Mouse (Mus musculus) myocyte (in vitro differentiated cells): Measurements from ENCODE around the gene Gnas.

Source experiments
- MAX ChIP-seq: IDR thresholded peaks from one replicate; pipeline ENCODE4 v1.6.1; 2011; ENCODE audit warnings: low read depth, mild to moderate bottlenecking, control low read depth
- POLR2A ChIP-seq: IDR thresholded peaks from one replicate; pipeline ENCODE4 v1.6.1; 2011; ENCODE audit warnings: low read depth, mild to moderate bottlenecking, control low read depth, moderate library complexity; ENCODE audit not compliant: insufficient read length
- POLR2AphosphoS2 ChIP-seq: IDR thresholded peaks from one replicate; pipeline ENCODE4 v1.6.1; 2011; ENCODE audit warnings: low read depth, control low read depth; ENCODE audit not compliant: insufficient read length
- TCF12 ChIP-seq: IDR thresholded peaks from one replicate; pipeline ENCODE4 v1.6.1; 2011; ENCODE audit warnings: mild to moderate bottlenecking, control low read depth; ENCODE audit not compliant: poor library complexity, insufficient read depth, severe bottlenecking
- TCF3 ChIP-seq: IDR thresholded peaks from one replicate; pipeline ENCODE4 v1.6.1; 2011; ENCODE audit warnings: low read depth, control low read depth; ENCODE audit not compliant: insufficient read length

GRCm38 (mm10) chr2:174328358-174328905 lies 44.3 kb downstream of the Gnas start:
- TF ChIP-seq POLR2A (no peak), TCF3 (no peak), MAX (no peak), TCF12 (no peak), POLR2AphosphoS2 (no peak)
